Mouse (Mus musculus): ENCODE results near the gene Abi3bp. TPM values are rescaled to one million over a fixed set of nuclear protein-coding genes. Genes with fewer than 3 reads are reported as not detected.

The Abi3bp gene
- polyA plus RNA-seq, 2 experiments, result 27.1 to 35.3 TPM

- no peaks in the 10 kb centered on the region for H3K27me3 ChIP-seq (ENCODE audit: control insufficient read depth, insufficient read depth, low read length)
- H3K4me2 ChIP-seq (replicated peaks; ENCODE audit: low read depth, low read length, severe bottlenecking), result no peak overlapping the region
- 59% methylated on average over 2 of the region's 2 CpGs for WGBS
- peaks cover 59% of the 10 kb centered on the region for H3K36me3 ChIP-seq (ENCODE audit: control insufficient read depth, insufficient read depth, low read length)
- no peak overlapping the region for H3K4me3 ChIP-seq (replicated peaks; ENCODE audit: low read length)
- H3K9ac ChIP-seq (ENCODE audit: low read depth, low read length, severe bottlenecking), result no peak overlapping the region
- no peaks in the 10 kb centered on the region for H3K9me3 ChIP-seq (ENCODE audit: control insufficient read depth, low read length)
- H3K4me1 ChIP-seq (ENCODE audit: control insufficient read depth, insufficient read depth, low read length), result no peaks in the 10 kb centered on the region
- no peak for TF ChIP-seq POLR2A (IDR thresholded peaks at IDR 0.05; ENCODE audit: borderline replicate concordance, extremely low read depth, insufficient read depth, insufficient read length)
- ATAC-seq (ENCODE audit: low FRiP score, low read depth) (no peak), DNase-seq (ENCODE audit: low spot score) (no peak)
- no peak overlapping the region for H3K27ac ChIP-seq (replicated peaks; ENCODE audit: low read depth, low read length)
Observed at GRCm38 (mm10) chr16:56696448-56696847, 218.8 kb downstream of the Abi3bp start.

- no peaks in the 10 kb centered on the region for H3K9me3 ChIP-seq (ENCODE audit: control insufficient read depth, low read length)
- H3K27ac ChIP-seq (replicated peaks; ENCODE audit: low read depth, low read length), result no peak overlapping the region
- DNase-seq (ENCODE audit: low spot score), result no peak
- H3K4me1 ChIP-seq (ENCODE audit: control insufficient read depth, insufficient read depth, low read length), result no peaks in the 10 kb centered on the region
- no peak overlapping the region for H3K9ac ChIP-seq (ENCODE audit: low read depth, low read length, severe bottlenecking)
- no peak overlapping the region for H3K4me3 ChIP-seq (replicated peaks; ENCODE audit: low read length)
- peaks cover 49% of the 10 kb centered on the region for H3K36me3 ChIP-seq (ENCODE audit: control insufficient read depth, insufficient read depth, low read length)
- no peaks in the 10 kb centered on the region for H3K27me3 ChIP-seq (ENCODE audit: control insufficient read depth, insufficient read depth, low read length)
- 93% methylated on average over 3 of the region's 3 CpGs for WGBS
- no peak overlapping the region for H3K4me2 ChIP-seq (replicated peaks; ENCODE audit: low read depth, low read length, severe bottlenecking)
- no peak for ATAC-seq (ENCODE audit: low FRiP score, low read depth)
- TF ChIP-seq POLR2A (IDR thresholded peaks at IDR 0.05; ENCODE audit: borderline replicate concordance, extremely low read depth, insufficient read depth, insufficient read length), result no peak
Observed at GRCm38 (mm10) chr16:56700898-56701297, 223.2 kb downstream of the Abi3bp start.

GRCm38 (mm10) chr16:56705731-56706130 is 228.1 kb downstream of the Abi3bp start:
- Histone ChIP-seq H3K9me3 (ENCODE audit: control insufficient read depth, low read length) (no peaks in the 10 kb centered on the region), H3K27me3 (ENCODE audit: control insufficient read depth, insufficient read depth, low read length) (no peaks in the 10 kb centered on the region), H3K4me1 (ENCODE audit: control insufficient read depth, insufficient read depth, low read length) (no peaks in the 10 kb centered on the region), H3K4me3 (replicated peaks; ENCODE audit: low read length) (no peak overlapping the region), H3K4me2 (replicated peaks; ENCODE audit: low read depth, low read length, severe bottlenecking) (no peak overlapping the region), H3K9ac (ENCODE audit: low read depth, low read length, severe bottlenecking) (no peak overlapping the region), H3K27ac (replicated peaks; ENCODE audit: low read depth, low read length) (no peak overlapping the region), H3K36me3 (ENCODE audit: control insufficient read depth, insufficient read depth, low read length) (peaks cover 63% of the 10 kb centered on the region)
- no peak for DNase-seq (ENCODE audit: low spot score)
- TF ChIP-seq POLR2A (IDR thresholded peaks at IDR 0.05; ENCODE audit: borderline replicate concordance, extremely low read depth, insufficient read depth, insufficient read length), result no peak
- no peak for ATAC-seq (ENCODE audit: low FRiP score, low read depth)
- 90% methylated on average over 3 of the region's 3 CpGs for WGBS

GRCm38 (mm10) chr16:56710071-56710470 is 232.4 kb downstream of the Abi3bp start:
- no peak for TF ChIP-seq POLR2A (IDR thresholded peaks at IDR 0.05; ENCODE audit: borderline replicate concordance, extremely low read depth, insufficient read depth, insufficient read length)
- Histone ChIP-seq H3K27me3 (ENCODE audit: control insufficient read depth, insufficient read depth, low read length) (no peaks in the 10 kb centered on the region), H3K4me3 (replicated peaks; ENCODE audit: low read length) (no peak overlapping the region), H3K9me3 (ENCODE audit: control insufficient read depth, low read length) (no peaks in the 10 kb centered on the region), H3K4me1 (ENCODE audit: control insufficient read depth, insufficient read depth, low read length) (no peaks in the 10 kb centered on the region), H3K4me2 (replicated peaks; ENCODE audit: low read depth, low read length, severe bottlenecking) (no peak overlapping the region), H3K27ac (replicated peaks; ENCODE audit: low read depth, low read length) (no peak overlapping the region), H3K9ac (ENCODE audit: low read depth, low read length, severe bottlenecking) (no peak overlapping the region), H3K36me3 (ENCODE audit: control insufficient read depth, insufficient read depth, low read length) (peaks cover 63% of the 10 kb centered on the region)
- DNase-seq (ENCODE audit: low spot score) (no peak), ATAC-seq (ENCODE audit: low FRiP score, low read depth) (no peak)
- 94% methylated on average over 3 of the region's 3 CpGs for WGBS

- H3K27me3 ChIP-seq (ENCODE audit: control insufficient read depth, insufficient read depth, low read length), result no peaks in the 10 kb centered on the region
- peaks cover 20% of the 10 kb centered on the region for H3K36me3 ChIP-seq (ENCODE audit: control insufficient read depth, insufficient read depth, low read length)
- peaks cover 7% of the 10 kb centered on the region for H3K4me1 ChIP-seq (ENCODE audit: control insufficient read depth, insufficient read depth, low read length)
- no peak overlapping the region for H3K27ac ChIP-seq (replicated peaks; ENCODE audit: low read depth, low read length)
- TF ChIP-seq POLR2A (IDR thresholded peaks at IDR 0.05; ENCODE audit: borderline replicate concordance, extremely low read depth, insufficient read depth, insufficient read length), result no peak
- H3K9ac ChIP-seq (ENCODE audit: low read depth, low read length, severe bottlenecking), result no peak overlapping the region
- WGBS, result 70% methylated on average over 3 of the region's 3 CpGs
- peak overlapping the region; percentile 58 for H3K4me2 ChIP-seq (replicated peaks; ENCODE audit: low read depth, low read length, severe bottlenecking)
- no peaks in the 10 kb centered on the region for H3K9me3 ChIP-seq (ENCODE audit: control insufficient read depth, low read length)
- H3K4me3 ChIP-seq (replicated peaks; ENCODE audit: low read length), result peak overlapping the region; percentile 80
- DNase-seq (ENCODE audit: low spot score) (no peak), ATAC-seq (ENCODE audit: low FRiP score, low read depth) (no peak)
Observed at GRCm38 (mm10) chr16:56715608-56716007, 237.9 kb downstream of the Abi3bp start.
